ENCODE assay signal across 20 mouse cellular contexts in the genomic region with DNA sequence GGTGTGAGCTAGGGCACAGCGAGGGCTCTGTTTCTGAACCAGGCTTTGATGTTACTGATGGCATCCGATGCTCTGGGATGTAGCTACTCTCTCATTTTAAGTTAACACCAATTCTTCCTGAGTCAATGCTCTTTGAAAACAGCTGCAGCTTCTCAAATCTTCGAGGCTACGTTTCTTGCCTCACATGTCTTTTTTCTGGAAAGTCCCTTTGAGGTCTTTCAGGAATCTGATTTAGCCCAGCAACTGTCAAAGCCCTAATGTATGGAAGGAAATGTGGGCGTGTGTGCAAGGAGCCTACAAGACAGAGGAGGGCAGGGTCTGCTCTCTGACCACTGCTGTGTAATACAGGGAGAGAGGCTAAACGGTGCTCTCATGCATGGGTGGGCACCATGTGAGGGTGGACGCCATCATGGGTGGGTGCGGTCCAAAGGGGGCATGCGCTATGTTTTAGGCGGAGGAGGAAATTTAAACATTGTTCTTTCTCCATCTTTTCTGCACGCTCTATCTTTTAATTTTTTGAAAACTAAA. TPM values are rescaled to one million over a fixed set of nuclear protein-coding genes. Genes with fewer than 3 reads are reported as not detected.
DNase-seq lines count a peak whose midpoint lies in the region; ATAC-seq and TF ChIP-seq lines count a peak whose summit lies in the region.
"Had no signal": no experiment of that assay in that cellular context is flagged by ENCODE, and none has a peak within 500 bp of the region (broad histone marks: within the 10 kb centered on the region; RNA-seq: fewer than 3 reads in every experiment).

No protein-coding gene starts in this region.

- WGBS in intestine, embryonic 14.5 days = 55% methylated on average over 11 of the region's 11 CpGs
- 66% methylated on average over 11 of the region's 11 CpGs for WGBS in intestine, embryonic 15.5 days
- WGBS in kidney, embryonic 16.5 days = 55% methylated on average over 11 of the region's 11 CpGs
- 73% methylated on average over 11 of the region's 11 CpGs for WGBS in lung, postnatal 0 days

- H3K9me3 ChIP-seq in intestine, embryonic 14.5 days (ENCODE audit: control insufficient read depth, low read length) = no peaks in the 10 kb centered on the region
- H3K9me3 ChIP-seq in intestine, embryonic 15.5 days = no peaks in the 10 kb centered on the region
- H3K9me3 ChIP-seq in kidney, embryonic 16.5 days (ENCODE audit: low read length) = no peaks in the 10 kb centered on the region
- no peaks in the 10 kb centered on the region for H3K9me3 ChIP-seq in lung, postnatal 0 days (ENCODE audit: low read length)
- H3K9me3 ChIP-seq: embryonic facial prominence, embryonic 13.5 days; forebrain, embryonic 13.5 days; heart, embryonic 12.5 days had no signal

- no peak overlapping the region for H3K4me2 ChIP-seq in intestine, embryonic 14.5 days (ENCODE audit: low read length)
- no peak overlapping the region for H3K4me2 ChIP-seq in intestine, embryonic 15.5 days (replicated peaks)
- H3K4me2 ChIP-seq in kidney, embryonic 16.5 days (replicated peaks; ENCODE audit: low read depth, low read length) = no peak overlapping the region
- H3K4me2 ChIP-seq in lung, postnatal 0 days (replicated peaks; ENCODE audit: low read depth, low read length) = no peak overlapping the region
- H3K4me2 ChIP-seq: embryonic facial prominence, embryonic 13.5 days; forebrain, embryonic 13.5 days; heart, embryonic 12.5 days had no signal

- no peaks in the 10 kb centered on the region for H3K27me3 ChIP-seq in intestine, embryonic 14.5 days (replicated peaks; ENCODE audit: control insufficient read depth, insufficient read depth, low read length)
- H3K27me3 ChIP-seq in intestine, embryonic 15.5 days (replicated peaks) = no peaks in the 10 kb centered on the region
- H3K27me3 ChIP-seq in kidney, embryonic 16.5 days (ENCODE audit: insufficient read depth, low read length) = no peaks in the 10 kb centered on the region
- H3K27me3 ChIP-seq in lung, postnatal 0 days (replicated peaks; ENCODE audit: insufficient read depth, low read length) = no peaks in the 10 kb centered on the region
- H3K27me3 ChIP-seq: CH12.LX; forebrain, embryonic 13.5 days; heart, embryonic 12.5 days had no signal

- TF ChIP-seq EP300 in lung, postnatal 0 days (IDR thresholded peaks at IDR 0.05) = no peak

- no peak for TF ChIP-seq CTCF in lung, postnatal 0 days (IDR thresholded peaks at IDR 0.05)

- DNase-seq in intestine, embryonic 14.5 days (ENCODE audit: low spot score) = no peak
- no peak for DNase-seq in kidney, adult 11 months
- peak; percentile 51 for DNase-seq in lung, postnatal 0 days (ENCODE audit: low spot score)
- no peak for DNase-seq in lung, adult 18-20 months
- DNase-seq in NIH3T3 (ENCODE audit: low read depth) = peak; percentile 19
- DNase-seq in heart, postnatal 10 days = no peak
- DNase-seq: adrenal gland, adult 2 months; adrenal gland, postnatal 25 days; cerebellum, adult 18-20 months; cerebellum, adult 9-11 months; cerebellum, postnatal 36 days; gastrocnemius, adult 2 months; gastrocnemius, postnatal 25 days; heart, postnatal 36 days had no signal

- ATAC-seq in intestine, embryonic 14.5 days (replicated peaks; ENCODE audit: low FRiP score, low TSS enrichment, low read depth) = 0 out of 2 replicates have a peak, but pooled peaks have one; percentile 59
- no peak for ATAC-seq in intestine, embryonic 15.5 days
- peak; percentile 66; the same call in 1 of the 2 replicates for ATAC-seq in kidney, embryonic 16.5 days (ENCODE audit: low FRiP score, low TSS enrichment)
- no peak for ATAC-seq in lung, postnatal 0 days
- ATAC-seq: forebrain, embryonic 13.5 days had no signal

- H3K27ac ChIP-seq in intestine, embryonic 14.5 days (ENCODE audit: low read depth) = peak overlapping the region; percentile 79
- no peak overlapping the region for H3K27ac ChIP-seq in intestine, embryonic 15.5 days
- H3K27ac ChIP-seq in kidney, embryonic 16.5 days (ENCODE audit: low read length) = no peak overlapping the region
- no peak overlapping the region for H3K27ac ChIP-seq in lung, postnatal 0 days (ENCODE audit: low read length)
- H3K27ac ChIP-seq: embryonic facial prominence, embryonic 13.5 days; forebrain, embryonic 13.5 days; gastrocnemius, adult 2 months had no signal

- peaks cover 33% of the 10 kb centered on the region for H3K4me1 ChIP-seq in intestine, embryonic 14.5 days (replicated peaks; ENCODE audit: control insufficient read depth, insufficient read depth, low read length)
- H3K4me1 ChIP-seq in intestine, embryonic 15.5 days (replicated peaks) = peaks cover 10% of the 10 kb centered on the region
- H3K4me1 ChIP-seq in kidney, embryonic 16.5 days (ENCODE audit: insufficient read depth, low read length) = 0 out of 2 replicates have a peak, but pooled peaks cover 11% of the 10 kb centered on the region
- no peaks in the 10 kb centered on the region for H3K4me1 ChIP-seq in lung, postnatal 0 days (ENCODE audit: insufficient read depth, low read depth, low read length)

- no peaks in the 10 kb centered on the region for H3K36me3 ChIP-seq in intestine, embryonic 14.5 days (ENCODE audit: control insufficient read depth, insufficient read depth, low read length)
- H3K36me3 ChIP-seq in intestine, embryonic 15.5 days = no peaks in the 10 kb centered on the region
- no peaks in the 10 kb centered on the region for H3K36me3 ChIP-seq in kidney, embryonic 16.5 days (ENCODE audit: insufficient read depth, low read length)
- no peaks in the 10 kb centered on the region for H3K36me3 ChIP-seq in lung, postnatal 0 days (ENCODE audit: insufficient read depth, low read length)
- H3K36me3 ChIP-seq: embryonic facial prominence, embryonic 13.5 days; heart, embryonic 12.5 days had no signal

- intact Hi-C loops in heart, postnatal 10 days (cut with DNase I) = no loop called here

- 0 out of 2 replicates have a peak overlapping the region, but pooled peaks have one; percentile 5 for H3K9ac ChIP-seq in intestine, embryonic 14.5 days (ENCODE audit: low read length)
- H3K9ac ChIP-seq in intestine, embryonic 15.5 days = no peak overlapping the region
- no peak overlapping the region for H3K9ac ChIP-seq in kidney, embryonic 16.5 days (replicated peaks; ENCODE audit: low read length)
- H3K9ac ChIP-seq in lung, postnatal 0 days (replicated peaks; ENCODE audit: low read depth) = no peak overlapping the region
- H3K9ac ChIP-seq: embryonic facial prominence, embryonic 13.5 days; forebrain, embryonic 13.5 days; heart, embryonic 12.5 days had no signal

- H3K4me3 ChIP-seq in intestine, embryonic 14.5 days (ENCODE audit: low read depth, low read length) = no peak overlapping the region
- no peak overlapping the region for H3K4me3 ChIP-seq in intestine, embryonic 15.5 days (replicated peaks)
- no peak overlapping the region for H3K4me3 ChIP-seq in kidney, embryonic 16.5 days (ENCODE audit: low read length)
- no peak overlapping the region for H3K4me3 ChIP-seq in lung, postnatal 0 days (ENCODE audit: low read depth, low read length)
- H3K4me3 ChIP-seq: embryonic facial prominence, embryonic 13.5 days; forebrain, embryonic 13.5 days; gastrocnemius, adult 2 months; heart, embryonic 12.5 days had no signal

RNA-seq across cellular contexts. Expression of gene Trub1, which starts 55.6 kb away (rescaled TPM):
- polyA plus RNA-seq in intestine, embryonic 14.5 days (2014; fragmentation: Nextera tagmentation; extraction: Ambion mirVana) = 27.6 and 28.7 TPM in 2 replicates
- polyA plus RNA-seq in intestine, embryonic 15.5 days (2015; fragmentation: Nextera tagmentation; extraction: Ambion mirVana) = 20.6 and 24.1 TPM in 2 replicates
- polyA plus RNA-seq in kidney, embryonic 16.5 days (2015; fragmentation: Nextera tagmentation; extraction: Ambion mirVana) = 25.8 and 26.6 TPM in 2 replicates
- 8.5 and 9.0 TPM in 2 replicates for polyA plus RNA-seq in lung, postnatal 0 days (2015; fragmentation: Nextera tagmentation; extraction: Ambion mirVana)
- total RNA-seq in heart, postnatal 10 days (2021) = 1 to 10 TPM; 7.7 to 8.8 TPM

Comparison
In these comparisons a context has a peak if more than half of its experiments do, and no peak if none do; other contexts are left out.
1. ATAC-seq: peak in intestine, embryonic 14.5 days (single experiment) and kidney, embryonic 16.5 days (single experiment); none in intestine, embryonic 15.5 days (single experiment) and lung, postnatal 0 days (single experiment).
2. DNase-seq: peak in lung, postnatal 0 days (single experiment) and NIH3T3 (single experiment); none in intestine, embryonic 14.5 days (single experiment), kidney, adult 11 months (single experiment), lung, adult 18-20 months (0 of 2) and heart, postnatal 10 days (0 of 2).